ENCODE assay signal across 21 mouse cellular contexts in the genomic region with DNA sequence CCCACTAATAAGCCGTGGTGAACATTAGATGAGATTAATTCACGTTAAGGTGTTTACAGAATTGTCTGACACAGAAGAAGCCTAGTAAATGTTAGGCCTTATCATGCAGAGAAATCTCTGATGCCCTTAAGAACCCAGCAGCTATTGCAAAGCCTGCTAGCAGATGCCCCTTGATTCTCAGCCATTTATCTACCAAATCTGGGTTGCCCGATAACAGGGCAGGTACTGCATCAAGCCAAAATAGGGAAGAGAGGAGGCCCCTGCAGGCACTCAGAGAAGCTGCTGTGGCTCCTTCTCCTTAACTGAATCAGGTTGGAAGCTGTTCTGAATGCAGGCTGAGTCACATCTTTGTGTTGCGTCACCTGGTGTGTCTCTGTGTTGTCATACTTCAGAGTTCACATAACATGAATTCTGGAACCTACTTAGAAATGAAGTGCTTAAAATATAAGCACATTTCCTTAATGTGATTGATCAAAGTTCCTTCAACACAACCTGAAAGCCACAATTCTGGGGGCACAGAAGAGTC.
DNase-seq lines count a peak whose midpoint lies in the region; ATAC-seq and TF ChIP-seq lines count a peak whose summit lies in the region.
"Had no signal": no experiment of that assay in that cellular context is flagged by ENCODE, and none has a peak within 500 bp of the region (broad histone marks: within the 10 kb centered on the region; RNA-seq: fewer than 3 reads in every experiment).

No protein-coding gene starts in this region.

- WGBS in cerebellum, adult 2 months, result 58% methylated on average over 4 of the region's 4 CpGs
- 70% methylated on average over 4 of the region's 4 CpGs for whole genome bisulfite sequencing in liver, embryonic 12.5 days (ENCODE audit: insufficient replicate concordance)

- no peak overlapping the region for H3K9ac ChIP-seq in liver, embryonic 12.5 days
- H3K9ac ChIP-seq: heart, embryonic 15.5 days; neural tube, embryonic 15.5 days had no signal

- no peak for TF ChIP-seq POLR2A in cerebellum, adult 2 months (IDR thresholded peaks at IDR 0.05; ENCODE audit: borderline replicate concordance, insufficient read depth, low read length)

- no peaks in the 10 kb centered on the region for H3K36me3 ChIP-seq in liver, embryonic 12.5 days
- H3K36me3 ChIP-seq: heart, embryonic 15.5 days; limb, embryonic 10.5 days; midbrain, embryonic 10.5 days; neural tube, embryonic 15.5 days had no signal

- no peak for ATAC-seq in liver, embryonic 12.5 days
- ATAC-seq: hindbrain, postnatal 0 days; intestine, embryonic 16.5 days; lung, postnatal 0 days had no signal

- no peaks in the 10 kb centered on the region for H3K27me3 ChIP-seq in cerebellum, adult 2 months (ENCODE audit: control insufficient read depth, insufficient read depth, low read length)
- H3K27me3 ChIP-seq in liver, embryonic 12.5 days (replicated peaks), result no peaks in the 10 kb centered on the region
- H3K27me3 ChIP-seq: heart, embryonic 15.5 days; neural tube, embryonic 15.5 days had no signal

- peak overlapping the region; percentile 70 for H3K27ac ChIP-seq in layer of hippocampus, adult 2 months
- H3K27ac ChIP-seq in cerebellum, adult 2 months (ENCODE audit: insufficient read depth, low read length), result 0 out of 2 replicates have a peak overlapping the region, but pooled peaks have one; percentile 43
- no peak overlapping the region for H3K27ac ChIP-seq in liver, embryonic 12.5 days
- H3K27ac ChIP-seq: gastrocnemius, adult 2 months; heart, embryonic 15.5 days; hindbrain, postnatal 0 days; limb, embryonic 10.5 days; midbrain, embryonic 10.5 days; neural tube, embryonic 15.5 days had no signal

- no peaks in the 10 kb centered on the region for H3K9me3 ChIP-seq in liver, embryonic 12.5 days (replicated peaks)
- H3K9me3 ChIP-seq: heart, embryonic 15.5 days; limb, embryonic 10.5 days; midbrain, embryonic 10.5 days; neural tube, embryonic 15.5 days had no signal

- no peaks in the 10 kb centered on the region for H3K4me1 ChIP-seq in cerebellum, adult 2 months (ENCODE audit: control insufficient read depth, insufficient read depth, low read length)
- no peaks in the 10 kb centered on the region for H3K4me1 ChIP-seq in liver, embryonic 12.5 days
- H3K4me1 ChIP-seq: heart, embryonic 15.5 days; limb, embryonic 10.5 days; midbrain, embryonic 10.5 days; neural tube, embryonic 15.5 days had no signal

- TF ChIP-seq CTCF in layer of hippocampus, adult 2 months (conservative IDR thresholded peaks at IDR 0.05), result no peak
- TF ChIP-seq CTCF in cerebellum, adult 2 months (IDR thresholded peaks at IDR 0.05; ENCODE audit: borderline replicate concordance, insufficient read depth, low read depth, low read length), result no peak

- DNase-seq in layer of hippocampus, adult 2 months (ENCODE audit: low spot score in 2 of 2), result no peak
- no peak for DNase-seq in layer of hippocampus, postnatal 10 days (ENCODE audit: low spot score in 2 of 2)
- peak; percentile 2 for DNase-seq in NIH3T3 (ENCODE audit: low read depth)
- DNase-seq in cerebellum, adult 2 months, result peak; percentile 50 to 76
- DNase-seq in cerebellum, postnatal 25 days, result peak; percentile 47 to 61
- DNase-seq in c-Kit-positive CD71-positive TER-119-positive erythroid progenitor cells, embryonic 14.5 days (ENCODE audit: low spot score), result no peak
- no peak for DNase-seq in lung, adult 18-20 months
- DNase-seq: gastrocnemius, adult 2 months; heart, postnatal 36 days; kidney, postnatal 25 days; liver; thymus, adult 18-20 months; thymus, postnatal 4 days had no signal

- no peak overlapping the region for H3K4me2 ChIP-seq in liver, embryonic 12.5 days
- H3K4me2 ChIP-seq: heart, embryonic 15.5 days; neural tube, embryonic 15.5 days had no signal

- H3K4me3 ChIP-seq in layer of hippocampus, adult 2 months, result no peak overlapping the region
- no peak overlapping the region for H3K4me3 ChIP-seq in cerebellum, adult 2 months (replicated peaks; ENCODE audit: insufficient read depth, low read depth, low read length)
- no peak overlapping the region for H3K4me3 ChIP-seq in liver, embryonic 12.5 days
- H3K4me3 ChIP-seq: gastrocnemius, adult 2 months; heart, embryonic 15.5 days; limb, embryonic 10.5 days; midbrain, embryonic 10.5 days; neural tube, embryonic 15.5 days had no signal

Comparison
In these comparisons a context has a peak if more than half of its experiments do, and no peak if none do; other contexts are left out.
1. DNase-seq: peak in NIH3T3 (single experiment), cerebellum, adult 2 months (2 of 2) and cerebellum, postnatal 25 days (2 of 2); none in layer of hippocampus, adult 2 months (0 of 2), layer of hippocampus, postnatal 10 days (0 of 2), c-Kit-positive CD71-positive TER-119-positive erythroid progenitor cells, embryonic 14.5 days (single experiment) and lung, adult 18-20 months (0 of 2).